Mouse (Mus musculus) gastrocnemius, postnatal 36 days (tissue): ENCODE results near the gene Jagn1. TPM values are rescaled to one million over a fixed set of nuclear protein-coding genes. Genes with fewer than 3 reads are reported as not detected.
A peak's percentile ranks its signal among the peaks of the same experiment; 100 is the strongest.

ENCODE experiments used
- DNase-seq, 2 experiments: peaks; one replicate each; pipeline ENCODE4 v3.0.0; 2022
- intact Hi-C: fragments of 180-260 bp; cut with DNase I; formaldehyde crosslinking; loops from one replicate; pipeline ENCODE4 v1.15.1; 2025
- long read RNA-seq, 2 experiments: library from polyadenylated mRNA; stranded (forward); transcript quantifications; one replicate each; pipeline ENCODE4 v2.0.0; 2021
- total RNA-seq, 2 experiments: library from RNA; stranded (reverse); gene quantifications; 2 replicates each; pipeline ENCODE4 v1.2.3; 2021

Gene Jagn1
- total RNA-seq, result 10 to 100 TPM; 24.8 to 27.9 TPM
- long read RNA-seq, experiment 1, transcript Jagn1-201 (2 exons, 1,201 nt), result major isoform, 45 of 49 reads
- long read RNA-seq, experiment 1, partial matches to known transcripts, result 0 of 49 reads
- long read RNA-seq, experiment 1, other reads (novel, unspliced or antisense), result 4 of 49 reads
- long read RNA-seq, experiment 2, transcript Jagn1-201 (2 exons, 1,201 nt), result major isoform, 62 of 69 reads
- long read RNA-seq, experiment 2, partial matches to known transcripts, result 3 of 69 reads
- long read RNA-seq, experiment 2, other reads (novel, unspliced or antisense), result 4 of 69 reads

GRCm38 (mm10) chr6:113442442-113443090 is at the start of gene Jagn1:
Gene Jagn1, plus strand, starts transcription at chr6:113442569.
- intact Hi-C loops, result loop anchor here (5.0 kb wide), 1 partner anchor 240 kb away; no protein-coding TSS in a partner anchor
- DNase-seq, result peak; percentile 87 to 90

DNA sequence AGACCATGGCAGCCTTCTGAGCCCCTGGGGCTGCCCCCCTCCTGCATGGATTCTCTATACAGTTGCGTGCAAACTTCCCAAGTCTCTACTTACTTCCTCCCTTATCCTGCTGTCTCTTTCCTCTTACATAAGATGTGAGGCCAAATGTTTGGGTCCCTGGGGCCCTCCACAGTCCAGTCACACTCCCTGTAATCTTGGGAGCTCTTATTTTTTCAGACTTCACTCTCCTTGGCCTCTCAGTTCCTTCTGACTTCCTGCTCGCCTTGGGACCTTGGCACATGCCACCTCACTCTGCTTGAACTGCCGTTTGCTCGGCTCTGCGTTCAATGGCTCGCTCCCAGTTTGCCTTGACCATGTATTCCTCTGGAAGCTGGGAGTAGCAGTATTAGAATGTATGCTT is 48.4 kb upstream of the Jagn1 start:
- DNase-seq, result no peak
- intact Hi-C loops, result no loop called here

- no peak for DNase-seq
- intact Hi-C loops, result no loop called here
Observed at GRCm38 (mm10) chr6:113394811-113395210, 47.6 kb upstream of the Jagn1 start.

GRCm38 (mm10) chr6:113395501-113395900 is 46.9 kb upstream of the Jagn1 start:
- DNase-seq, result no peak
- intact Hi-C loops, result no loop called here

DNA sequence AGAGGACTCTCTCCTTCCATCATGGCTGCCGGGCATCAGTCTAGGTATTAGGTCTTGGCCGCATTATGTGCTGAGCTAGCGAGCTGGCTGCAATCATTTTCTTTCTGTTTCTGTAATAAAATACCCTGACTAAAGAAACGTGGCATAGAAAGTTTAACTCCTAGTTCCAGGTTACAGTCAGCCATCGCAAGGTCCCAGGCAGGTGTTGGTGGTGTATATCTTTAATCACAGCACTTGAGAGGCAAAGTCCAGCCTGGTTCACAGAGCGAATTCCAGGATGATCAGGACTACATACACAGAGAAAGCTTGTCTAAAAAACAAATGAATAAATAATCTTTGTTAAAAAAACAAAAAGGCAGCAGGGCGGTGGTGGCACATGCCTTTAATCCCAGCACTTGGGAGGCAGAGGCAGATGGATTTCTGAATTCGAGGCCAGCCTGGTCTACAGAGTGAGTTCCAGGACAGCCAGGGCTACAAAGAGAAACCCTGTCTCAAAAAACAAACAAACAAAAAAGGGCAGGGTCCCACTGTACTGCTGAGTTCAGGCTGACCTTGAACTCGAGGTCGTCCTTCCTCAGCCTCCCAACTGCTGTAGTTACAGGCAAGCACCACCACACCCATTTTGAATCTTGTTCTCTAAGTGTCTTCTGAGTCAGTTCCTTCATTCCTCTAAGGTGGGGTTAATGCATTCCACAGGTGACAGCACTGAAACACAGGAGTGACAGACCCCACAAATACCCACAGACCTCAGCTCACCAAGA is 45.9 kb upstream of the Jagn1 start:
- DNase-seq, result no peak
- intact Hi-C loops, result no loop called here

DNA sequence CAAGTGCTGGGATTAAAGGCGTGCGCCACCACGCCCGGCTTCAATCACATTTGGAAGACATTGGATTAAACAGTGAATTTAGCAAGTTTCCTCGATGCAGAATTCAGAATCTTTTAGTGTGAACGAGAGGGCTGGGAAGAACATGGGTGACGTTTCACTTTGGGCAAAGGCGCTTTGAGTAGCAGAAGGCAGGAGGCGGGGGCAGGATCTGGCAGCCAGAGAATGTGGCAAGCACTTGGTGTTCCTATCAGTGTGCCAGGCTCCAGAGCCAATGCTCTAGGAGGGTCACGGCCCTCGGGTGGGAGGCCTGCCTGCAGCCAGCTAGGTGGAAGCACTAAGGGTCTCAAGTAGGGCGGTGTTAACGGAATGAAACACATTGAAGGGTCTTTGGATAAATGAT is 40.3 kb upstream of the Jagn1 start:
- intact Hi-C loops, result no loop called here
- DNase-seq, result no peak

DNA sequence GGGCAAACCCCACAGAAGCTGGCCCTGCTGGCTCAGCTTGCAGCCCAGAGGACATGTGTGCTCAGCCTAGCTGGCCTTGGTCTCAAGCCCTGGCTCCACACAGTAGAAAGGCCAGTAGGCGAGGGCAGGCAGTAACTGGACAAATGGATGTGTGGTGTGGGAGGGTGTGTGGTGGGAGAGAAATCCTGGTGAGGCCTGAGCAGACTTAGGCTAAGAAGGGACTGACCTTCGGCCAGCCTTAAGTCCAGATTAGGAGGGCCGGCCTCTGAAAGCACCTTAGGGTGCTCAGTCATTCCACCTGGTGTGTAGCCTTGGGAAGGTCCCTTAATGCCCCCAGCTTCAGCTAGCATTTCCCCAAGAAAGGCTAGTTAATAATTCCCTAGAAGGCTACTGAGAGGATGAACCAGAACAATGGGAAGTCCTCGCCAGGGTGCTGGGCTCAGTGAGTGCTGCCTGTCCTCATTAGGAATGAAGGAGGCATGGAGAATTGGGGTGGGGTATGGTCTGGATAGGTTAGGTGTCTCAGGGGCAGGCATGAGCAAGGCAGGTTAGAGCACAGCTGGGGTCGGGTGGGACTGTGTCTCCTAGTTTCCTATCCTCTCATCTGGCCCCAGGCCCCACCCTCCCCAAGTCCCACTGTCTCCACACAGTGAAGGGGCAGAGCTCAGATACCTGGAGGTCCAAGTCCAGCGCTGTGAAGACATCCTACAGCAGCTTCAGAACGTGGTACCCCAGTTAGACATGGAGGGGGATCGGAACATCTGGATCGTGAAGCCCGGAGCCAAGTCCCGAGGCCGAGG is 37.5 kb upstream of the Jagn1 start:
- intact Hi-C loops, result no loop called here
- no peak for DNase-seq

DNA sequence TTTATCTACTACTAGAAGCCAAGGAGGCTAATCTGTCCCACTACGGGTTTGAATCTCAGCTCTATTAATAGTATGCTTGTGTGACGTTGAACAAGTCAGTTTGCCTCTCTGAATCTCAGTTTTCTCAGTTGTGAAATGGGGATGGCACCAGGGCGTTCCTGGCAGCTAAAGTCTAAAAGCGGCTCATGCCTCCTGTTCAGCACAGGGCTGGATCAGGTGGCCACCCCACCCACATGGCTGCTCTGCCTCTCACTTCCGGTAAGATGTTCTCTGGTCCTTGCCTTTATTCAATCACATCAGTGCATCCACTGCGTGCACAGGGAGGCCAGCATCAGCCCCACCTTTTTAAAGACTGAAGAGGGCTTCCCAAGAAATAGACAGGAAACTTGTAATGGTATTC is 36.9 kb upstream of the Jagn1 start:
- intact Hi-C loops, result no loop called here
- DNase-seq, result no peak

DNA sequence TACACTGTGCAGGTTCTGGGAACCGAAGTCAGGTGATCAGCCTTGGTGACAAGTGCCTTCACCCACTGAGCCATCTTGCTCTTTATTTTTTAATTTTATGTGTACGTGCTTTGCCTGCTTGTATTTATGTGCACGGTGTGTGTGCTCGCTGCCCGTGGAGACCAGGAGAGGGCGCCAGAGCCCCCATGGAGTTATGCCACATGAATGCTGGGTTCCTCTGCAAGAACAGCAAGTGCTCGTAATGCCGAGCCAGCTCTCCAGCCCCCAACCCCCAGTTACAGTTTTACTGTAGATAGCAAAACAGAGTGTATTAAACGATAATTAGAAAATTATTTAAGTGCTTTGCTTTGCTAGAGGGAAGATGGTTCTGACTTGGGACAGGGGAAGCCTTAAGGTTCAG is 35.7 kb upstream of the Jagn1 start:
- intact Hi-C loops, result no loop called here
- DNase-seq, result no peak

GRCm38 (mm10) chr6:113410001-113410400 is 32.4 kb upstream of the Jagn1 start:
- intact Hi-C loops, result no loop called here
- no peak for DNase-seq

- intact Hi-C loops, result no loop called here
- no peak for DNase-seq
Observed at GRCm38 (mm10) chr6:113416416-113416815, 26.0 kb upstream of the Jagn1 start.

- intact Hi-C loops, result no loop called here
- peak in 1 of 2 experiments; percentile 18 for DNase-seq
Observed at GRCm38 (mm10) chr6:113418441-113419198, 23.7 kb upstream of the Jagn1 start.

DNA sequence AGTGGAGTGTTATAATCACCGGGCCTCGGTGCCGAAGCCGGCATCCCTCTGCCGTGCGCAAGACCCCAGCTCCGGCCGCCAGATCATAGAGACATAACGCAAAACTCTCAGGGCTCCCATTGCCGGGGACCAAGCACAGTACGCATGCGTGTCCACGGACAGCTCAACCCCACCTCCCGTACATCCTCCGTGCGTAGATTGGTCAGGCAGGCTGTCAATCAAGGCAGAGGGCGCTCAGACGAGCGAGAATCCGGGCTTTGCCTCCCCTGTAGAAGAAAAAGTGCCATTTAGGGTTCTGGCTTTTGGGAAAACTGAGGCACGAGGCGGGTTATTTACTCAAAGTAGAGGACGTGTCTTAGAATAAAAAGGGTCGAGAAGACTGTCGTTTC is 23.2 kb upstream of the Jagn1 start, which contains the start of gene Rpusd3:
Gene Rpusd3 (minus strand): TSS at position 142 of the 389 bp plus-strand sequence.
- DNase-seq, result peak; percentile 98 to 100
- intact Hi-C loops, result no loop called here

- intact Hi-C loops, result no loop called here
Observed at GRCm38 (mm10) chr6:113423000-113423399, 19.4 kb upstream of the Jagn1 start.

DNA sequence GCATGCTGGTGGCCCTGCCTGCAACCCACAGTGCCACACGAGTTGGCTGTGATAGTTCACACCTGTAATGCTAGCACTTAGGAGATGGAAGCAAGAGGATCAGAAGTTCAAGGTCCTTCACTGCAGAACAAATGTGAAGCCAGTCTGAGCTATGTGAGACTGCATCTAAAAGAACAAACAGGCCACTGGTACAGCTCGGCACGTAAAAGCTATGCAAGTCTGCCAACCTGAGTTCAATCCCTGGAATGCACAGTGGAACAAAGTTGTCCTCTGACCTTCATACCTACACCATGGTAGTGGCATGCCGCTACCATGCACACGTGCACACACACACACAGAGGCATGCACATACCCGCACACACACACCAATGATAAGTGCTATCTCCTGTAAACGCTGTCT is 18.2 kb upstream of the Jagn1 start:
- intact Hi-C loops, result no loop called here
- DNase-seq, result no peak

More at GRCm38 (mm10) chr6:113423000-113423399, 19.4 kb upstream of the Jagn1 start:
- DNase-seq, result no peak

DNA sequence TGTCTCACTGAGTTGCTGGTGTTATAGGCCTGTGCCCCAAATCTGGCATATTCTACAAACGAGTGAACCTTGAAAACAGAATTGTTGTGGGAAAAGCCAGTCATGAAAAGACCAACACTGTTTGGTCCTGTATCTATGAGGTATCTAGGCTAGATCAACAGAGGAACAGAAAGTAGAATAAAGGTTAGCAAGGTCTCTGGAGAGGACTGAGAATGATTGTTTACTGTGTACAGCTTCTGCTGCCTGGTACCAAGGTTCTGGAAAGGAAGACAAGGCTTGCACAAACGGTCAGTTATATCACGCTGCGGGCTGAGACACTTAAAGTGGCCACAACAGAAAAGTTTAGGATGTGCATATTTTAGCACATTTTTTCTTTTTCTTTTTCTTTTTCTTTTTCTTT is 15.7 kb upstream of the Jagn1 start:
- intact Hi-C loops, result no loop called here
- DNase-seq, result no peak

DNA sequence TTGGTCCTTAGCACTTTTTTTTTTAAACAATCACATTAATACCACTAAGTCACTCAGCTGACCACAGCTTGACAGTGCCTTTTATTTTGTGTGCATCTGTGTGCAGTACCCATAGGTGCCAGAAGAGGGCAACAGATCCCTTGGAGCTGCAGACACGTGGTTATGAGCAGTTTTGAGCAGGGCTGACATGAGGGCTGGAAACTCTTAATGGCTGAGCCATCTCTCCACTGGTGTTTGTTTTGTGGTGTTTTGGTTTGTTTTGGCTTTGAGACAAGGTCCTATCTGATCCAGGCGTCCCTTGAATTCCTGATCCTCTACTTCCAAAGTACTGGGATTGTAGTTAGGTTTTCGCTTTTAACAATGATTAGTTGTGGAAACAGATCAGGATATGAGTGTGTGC is 15.0 kb upstream of the Jagn1 start:
- intact Hi-C loops, result no loop called here
- DNase-seq, result no peak

GRCm38 (mm10) chr6:113428006-113428405 is 14.4 kb upstream of the Jagn1 start:
- DNase-seq, result no peak
- intact Hi-C loops, result no loop called here

DNA sequence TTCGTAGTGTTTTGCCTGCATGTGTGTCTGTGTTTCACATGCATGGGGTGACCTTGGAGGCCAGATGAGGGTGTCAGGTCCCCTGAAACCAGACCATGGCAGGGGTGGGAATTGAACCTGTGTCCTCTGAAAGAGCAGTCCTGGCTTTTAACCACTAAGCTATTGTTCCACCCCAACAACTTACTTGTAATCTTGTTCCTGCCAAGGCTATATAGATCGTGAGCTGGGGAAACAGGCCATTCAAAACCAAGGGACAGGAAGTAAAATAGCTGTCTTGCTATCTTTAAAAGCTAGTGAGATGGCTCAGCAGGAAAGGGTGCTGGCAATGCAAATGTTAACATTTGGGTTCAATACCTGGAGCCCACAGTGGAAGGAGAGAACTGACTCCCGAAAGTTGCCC is 12.4 kb upstream of the Jagn1 start:
- no peak for DNase-seq
- intact Hi-C loops, result no loop called here

DNA sequence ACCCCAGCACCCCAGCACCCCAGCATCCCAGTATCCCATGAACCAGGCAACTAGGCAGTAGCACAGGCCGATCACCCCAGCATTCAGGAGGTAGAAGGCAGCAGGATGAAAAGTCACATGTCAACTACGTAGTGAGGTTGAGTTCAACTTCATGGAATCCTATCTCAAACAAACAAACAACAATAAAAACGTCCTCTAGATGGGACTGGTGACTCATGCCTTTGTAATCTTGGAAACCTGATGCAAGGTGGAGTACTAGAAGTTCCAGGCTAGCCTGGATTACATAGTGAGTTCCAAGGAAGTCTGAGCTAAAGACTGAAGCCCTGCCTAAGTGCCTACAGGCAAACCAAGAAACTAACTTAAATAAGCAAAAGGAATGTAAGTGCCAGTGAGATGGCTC is 11.5 kb upstream of the Jagn1 start:
- intact Hi-C loops, result no loop called here
- DNase-seq, result no peak
